Mouse (Mus musculus) gastrocnemius, postnatal 14 days (tissue): ENCODE data around the gene Ccdc50. TPM values are rescaled to one million over a fixed set of nuclear protein-coding genes. Genes with fewer than 3 reads are reported as not detected.

ENCODE experiments used
- DNase-seq: peaks from one replicate; pipeline ENCODE4 v3.0.0; 2021; ENCODE audit warnings: mixed read lengths
- intact Hi-C: fragments of 180-260 bp; cut with DNase I; formaldehyde crosslinking; loops from one replicate; pipeline ENCODE4 v1.15.1; 2025; ENCODE audit warnings: low total_unique reads
- long read RNA-seq, 2 experiments: library from polyadenylated mRNA; stranded (forward); transcript quantifications; one replicate each; pipeline ENCODE4 v2.0.0; 2021
- total RNA-seq, 2 experiments: library from RNA; stranded (reverse); gene quantifications; 2 replicates each; pipeline ENCODE4 v1.2.3; 2021

Gene Ccdc50
- 10 to 100 TPM; 66.3 to 78.9 TPM for total RNA-seq
- long read RNA-seq, experiment 1, full-length matches to known transcripts = 7 of 34 reads
- long read RNA-seq, experiment 1, partial matches to known transcripts = 15 of 34 reads
- long read RNA-seq, experiment 1, other reads (novel, unspliced or antisense) = 12 of 34 reads
- long read RNA-seq, experiment 2, full-length matches to known transcripts = 12 of 39 reads
- long read RNA-seq, experiment 2, partial matches to known transcripts = 14 of 39 reads
- long read RNA-seq, experiment 2, other reads (novel, unspliced or antisense) = 13 of 39 reads

GRCm38 (mm10) chr16:27388761-27389451 lies at the start of gene Ccdc50:
Ccdc50 (plus strand) TSS chr16:27388869.
- intact Hi-C loops = no loop called here

GRCm38 (mm10) chr16:27347521-27347920 lies 41.1 kb upstream of the Ccdc50 start:
- DNase-seq = no peak
- intact Hi-C loops = no loop called here

More at GRCm38 (mm10) chr16:27388761-27389451, at the start of gene Ccdc50:
- peak; percentile 83 for DNase-seq

- no peak for DNase-seq
- intact Hi-C loops = no loop called here
Measured at GRCm38 (mm10) chr16:27348359-27348758, 40.3 kb upstream of the Ccdc50 start.

GRCm38 (mm10) chr16:27349235-27349634 lies 39.4 kb upstream of the Ccdc50 start:
- no peak for DNase-seq
- intact Hi-C loops = no loop called here

- no peak for DNase-seq
- intact Hi-C loops = no loop called here
Measured at GRCm38 (mm10) chr16:27349878-27350532, 38.7 kb upstream of the Ccdc50 start.

GRCm38 (mm10) chr16:27354464-27354863 lies 34.2 kb upstream of the Ccdc50 start:
- intact Hi-C loops = no loop called here
- DNase-seq = no peak

- DNase-seq = no peak
- intact Hi-C loops = no loop called here
Measured at GRCm38 (mm10) chr16:27360059-27360458, 28.6 kb upstream of the Ccdc50 start.

GRCm38 (mm10) chr16:27370191-27370590 lies 18.5 kb upstream of the Ccdc50 start, which contains the start of gene Uts2b:
Uts2b (minus strand) TSS chr16:27370239.
- intact Hi-C loops = no loop called here

GRCm38 (mm10) chr16:27370700-27371099 lies 18.0 kb upstream of the Ccdc50 start:
- no peak for DNase-seq
- intact Hi-C loops = no loop called here

More at GRCm38 (mm10) chr16:27370191-27370590, 18.5 kb upstream of the Ccdc50 start, which contains the start of gene Uts2b:
- DNase-seq = no peak

- DNase-seq = no peak
- intact Hi-C loops = no loop called here
Measured at GRCm38 (mm10) chr16:27374139-27374538, 14.5 kb upstream of the Ccdc50 start.

GRCm38 (mm10) chr16:27375318-27375717 lies 13.4 kb upstream of the Ccdc50 start:
- intact Hi-C loops = no loop called here
- no peak for DNase-seq

GRCm38 (mm10) chr16:27376556-27376955 lies 12.1 kb upstream of the Ccdc50 start:
- DNase-seq = no peak
- intact Hi-C loops = no loop called here

- no peak for DNase-seq
- intact Hi-C loops = no loop called here
Measured at GRCm38 (mm10) chr16:27382217-27382616, 6.5 kb upstream of the Ccdc50 start.

GRCm38 (mm10) chr16:27384893-27385603 lies 3.6 kb upstream of the Ccdc50 start:
- DNase-seq = no peak
- intact Hi-C loops = no loop called here

- intact Hi-C loops = no loop called here
- no peak for DNase-seq
Measured at GRCm38 (mm10) chr16:27385649-27386048, 3.0 kb upstream of the Ccdc50 start.

- DNase-seq = no peak
- intact Hi-C loops = no loop called here
Measured at GRCm38 (mm10) chr16:27386850-27387407, 1.7 kb upstream of the Ccdc50 start.

- DNase-seq = no peak
- intact Hi-C loops = no loop called here
Measured at GRCm38 (mm10) chr16:27387634-27388611, 746 bp upstream of the Ccdc50 start.

- DNase-seq = peak; percentile 4
- intact Hi-C loops = no loop called here
Measured at GRCm38 (mm10) chr16:27389534-27390282, 1.0 kb downstream of the Ccdc50 start.
